Mouse (Mus musculus): ENCODE data around the gene Tnfaip2. TPM values are rescaled to one million over a fixed set of nuclear protein-coding genes. Genes with fewer than 3 reads are reported as not detected.

Gene Tnfaip2
- polyA plus RNA-seq, 1 experiment from 2014 or later = 1.3 TPM

GRCm38 (mm10) chr12:111503063-111503567 lies 60.8 kb downstream of the Tnfaip2 start:
- H3K27ac ChIP-seq = no peak overlapping the region
- ATAC-seq (replicated peaks) = no peak
- WGBS = 86% methylated on average over 12 of the region's 12 CpGs
- H3K9me3 ChIP-seq = no peaks in the 10 kb centered on the region
- H3K4me2 ChIP-seq = no peak overlapping the region
- H3K9ac ChIP-seq = no peak overlapping the region
- H3K4me1 ChIP-seq = peaks cover 12% of the 10 kb centered on the region
- H3K27me3 ChIP-seq (replicated peaks) = no peaks in the 10 kb centered on the region
- H3K4me3 ChIP-seq = no peak overlapping the region
- no peaks in the 10 kb centered on the region for H3K36me3 ChIP-seq (replicated peaks)

- peaks cover 12% of the 10 kb centered on the region for H3K4me1 ChIP-seq
- H3K4me2 ChIP-seq = 0 out of 2 replicates have a peak overlapping the region, but pooled peaks have one; percentile 51
- H3K4me3 ChIP-seq = no peak overlapping the region
- ATAC-seq (replicated peaks) = no peak
- H3K27me3 ChIP-seq (replicated peaks) = no peaks in the 10 kb centered on the region; the same call in 1 of the 2 replicates
- 84% methylated on average over 5 of the region's 5 CpGs for WGBS
- H3K9ac ChIP-seq = no peak overlapping the region
- H3K9me3 ChIP-seq = no peaks in the 10 kb centered on the region
- no peak overlapping the region for H3K27ac ChIP-seq
- no peaks in the 10 kb centered on the region for H3K36me3 ChIP-seq (replicated peaks)
Measured at GRCm38 (mm10) chr12:111503571-111503970, 61.3 kb downstream of the Tnfaip2 start.

Other genes starting within 250 kb of the Tnfaip2 start
- gene Amn, start 171.4 kb upstream of the Tnfaip2 start, polyA plus RNA-seq (2015; fragmentation: Nextera tagmentation; extraction: Ambion mirVana) = 13.9 and 16.4 TPM in 2 replicates
- gene Cdc42bpb, start 64.8 kb upstream of the Tnfaip2 start, polyA plus RNA-seq (2015; fragmentation: Nextera tagmentation; extraction: Ambion mirVana) = 44.7 and 44.9 TPM in 2 replicates
- gene Lbhd2, start 35.7 kb upstream of the Tnfaip2 start, polyA plus RNA-seq (2015; fragmentation: Nextera tagmentation; extraction: Ambion mirVana) = 3.2 and 3.5 TPM in 2 replicates
- gene Exoc3l4, start 25.5 kb upstream of the Tnfaip2 start, polyA plus RNA-seq (2015; fragmentation: Nextera tagmentation; extraction: Ambion mirVana) = 1.9 and 2.8 TPM in 2 replicates
- gene Gm266, start 43.4 kb downstream of the Tnfaip2 start, polyA plus RNA-seq (2015; fragmentation: Nextera tagmentation; extraction: Ambion mirVana) = 1.6 and 1.8 TPM in 2 replicates
- gene Eif5, start 95.5 kb downstream of the Tnfaip2 start, polyA plus RNA-seq (2015; fragmentation: Nextera tagmentation; extraction: Ambion mirVana) = 475 and 505 TPM in 2 replicates
- 53.1 and 55.4 TPM in 2 replicates for gene Mark3, start 132.1 kb downstream of the Tnfaip2 start, polyA plus RNA-seq (2015; fragmentation: Nextera tagmentation; extraction: Ambion mirVana)
- 1,376 and 1,480 TPM in 2 replicates for gene Ckb, start 229.9 kb downstream of the Tnfaip2 start, polyA plus RNA-seq (2015; fragmentation: Nextera tagmentation; extraction: Ambion mirVana)
- 10.4 and 11.9 TPM in 2 replicates for gene Trmt61a, start 235.6 kb downstream of the Tnfaip2 start, polyA plus RNA-seq (2015; fragmentation: Nextera tagmentation; extraction: Ambion mirVana)